Mouse (Mus musculus): ENCODE measurements at regions not wholly inside any gene's neighbourhood (a gene's known extent, or its start where the extent isn't known, plus 50 kb on each side); places are given as distances from the start of the nearest gene placed in this dataset.
A peak's percentile ranks its signal among the peaks of the same experiment; 100 is the strongest.

- DNase-seq, result no peak
- intact Hi-C loops (cut with DNase I), result no loop called here
Observed at GRCm38 (mm10) chr8:33085461-33085860, 343.0 kb upstream of the 5930422O12Rik start.

- intact Hi-C loops (cut with DNase I), result no loop called here
- DNase-seq, result peak in 1 of 2 experiments; percentile 1
Observed at GRCm38 (mm10) chr8:33089731-33090130, 338.8 kb upstream of the 5930422O12Rik start.

- intact Hi-C loops (cut with DNase I), result no loop called here
- DNase-seq, result no peak
Observed at GRCm38 (mm10) chr8:33108914-33109313, 319.6 kb upstream of the 5930422O12Rik start.

- DNase-seq, result no peak
- intact Hi-C loops (cut with DNase I), result no loop called here
Observed at GRCm38 (mm10) chr8:33115271-33116236, 313.0 kb upstream of the 5930422O12Rik start.

GRCm38 (mm10) chr8:33123061-33123587 lies 305.4 kb upstream of the 5930422O12Rik start:
- no peak for DNase-seq
- intact Hi-C loops (cut with DNase I), result no loop called here

GRCm38 (mm10) chr8:33126981-33127380 lies 301.5 kb upstream of the 5930422O12Rik start:
- DNase-seq, result no peak
- intact Hi-C loops (cut with DNase I), result no loop called here

GRCm38 (mm10) chr8:33138874-33139273 lies 289.6 kb upstream of the 5930422O12Rik start:
- intact Hi-C loops (cut with DNase I), result no loop called here
- DNase-seq, result no peak

GRCm38 (mm10) chr8:33139850-33140249 lies 288.7 kb upstream of the 5930422O12Rik start:
- intact Hi-C loops (cut with DNase I), result no loop called here
- no peak for DNase-seq

GRCm38 (mm10) chr8:33177642-33178041 lies 250.9 kb upstream of the 5930422O12Rik start:
- intact Hi-C loops (cut with DNase I), result no loop called here
- DNase-seq, result no peak

- intact Hi-C loops (cut with DNase I), result loop anchor here (5.0 to 10.0 kb wide), 3 partner anchors 1176 to 1886 kb away; no protein-coding TSS in a partner anchor
- no peak for DNase-seq
Observed at GRCm38 (mm10) chr8:33183029-33183428, 245.5 kb upstream of the 5930422O12Rik start.
